Mouse (Mus musculus): ENCODE measurements around the gene Tmx2. TPM values are rescaled to one million over a fixed set of nuclear protein-coding genes. Genes with fewer than 3 reads are reported as not detected.

The Tmx2 gene
- polyA plus RNA-seq, 1 experiment: 90.0 TPM

DNA sequence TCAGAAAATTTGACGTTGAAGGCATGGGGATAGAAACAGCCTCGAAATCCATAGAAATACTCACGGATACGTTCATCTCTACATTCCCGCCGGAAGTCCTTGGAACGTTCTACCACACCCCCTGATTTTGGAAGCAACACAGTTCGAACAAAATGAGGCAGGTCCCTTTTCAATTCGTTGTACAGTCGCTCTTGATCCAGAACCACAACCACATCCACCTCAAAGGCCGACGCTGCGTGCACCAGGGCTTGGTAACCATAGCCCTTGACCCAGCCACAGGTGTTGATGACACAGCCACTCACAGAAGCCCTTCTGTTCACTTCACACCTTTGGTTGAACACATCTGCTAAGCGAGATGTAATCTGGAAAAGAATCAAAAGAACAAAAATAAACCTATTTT lies 44.9 kb upstream of the Tmx2 start:
- H3K36me3 ChIP-seq (ENCODE audit: control insufficient read depth, insufficient read depth): peaks cover 46% of the 10 kb centered on the region
- no peak overlapping the region for H3K4me3 ChIP-seq (ENCODE audit: insufficient read depth, poor library complexity, severe bottlenecking)
- H3ac ChIP-seq (ENCODE audit: control insufficient read depth, insufficient read length, low read depth): no peak overlapping the region
- TF ChIP-seq CTCF (IDR thresholded peaks at IDR 0.05; ENCODE audit: control insufficient read depth, insufficient read depth, insufficient read length): no peak
- no peak for TF ChIP-seq FOSL1 (IDR thresholded peaks at IDR 0.05; ENCODE audit: insufficient read depth, low read length, poor library complexity, severe bottlenecking)
- no peak for TF ChIP-seq MYOD1 (IDR thresholded peaks at IDR 0.05; ENCODE audit: control insufficient read depth, insufficient read length, low read depth)
- TF ChIP-seq MYOG (IDR thresholded peaks at IDR 0.05; ENCODE audit: control insufficient read depth, extremely low read depth, insufficient read length): no peak
- H3K27me3 ChIP-seq (ENCODE audit: control insufficient read depth, insufficient read depth, insufficient read length): no peaks in the 10 kb centered on the region
- H3K79me2 ChIP-seq (ENCODE audit: control insufficient read depth, insufficient read depth): peaks cover 36% of the 10 kb centered on the region
- H3K79me3 ChIP-seq (ENCODE audit: low read depth): peaks cover 28% of the 10 kb centered on the region

DNA sequence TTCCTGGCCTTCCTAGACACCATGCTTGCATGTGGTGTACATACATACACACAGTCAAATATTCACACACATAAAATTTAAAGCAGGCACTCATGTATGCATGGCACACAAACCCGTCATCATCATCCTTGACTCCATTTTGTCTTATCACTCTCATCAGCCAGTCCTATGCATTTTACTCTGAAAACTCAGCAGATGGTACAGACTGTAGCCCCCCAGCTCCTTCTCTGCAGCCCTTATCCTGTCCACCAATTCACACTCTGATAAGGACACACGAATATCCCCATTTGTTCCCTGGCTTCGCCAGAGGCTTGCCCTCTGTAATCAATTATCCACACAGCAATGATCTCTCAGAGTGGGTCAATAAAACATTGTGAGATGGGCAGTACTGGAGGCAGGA lies 42.2 kb upstream of the Tmx2 start:
- Histone ChIP-seq H3ac (ENCODE audit: control insufficient read depth, insufficient read length, low read depth) (no peak overlapping the region), H3K79me3 (ENCODE audit: low read depth) (peaks cover 22% of the 10 kb centered on the region), H3K4me3 (ENCODE audit: insufficient read depth, poor library complexity, severe bottlenecking) (no peak overlapping the region), H3K79me2 (ENCODE audit: control insufficient read depth, insufficient read depth) (peaks cover 27% of the 10 kb centered on the region), H3K27me3 (ENCODE audit: control insufficient read depth, insufficient read depth, insufficient read length) (no peaks in the 10 kb centered on the region), H3K36me3 (ENCODE audit: control insufficient read depth, insufficient read depth) (peaks cover 46% of the 10 kb centered on the region)
- TF ChIP-seq CTCF (IDR thresholded peaks at IDR 0.05; ENCODE audit: control insufficient read depth, insufficient read depth, insufficient read length) (no peak), FOSL1 (IDR thresholded peaks at IDR 0.05; ENCODE audit: insufficient read depth, low read length, poor library complexity, severe bottlenecking) (no peak)

DNA sequence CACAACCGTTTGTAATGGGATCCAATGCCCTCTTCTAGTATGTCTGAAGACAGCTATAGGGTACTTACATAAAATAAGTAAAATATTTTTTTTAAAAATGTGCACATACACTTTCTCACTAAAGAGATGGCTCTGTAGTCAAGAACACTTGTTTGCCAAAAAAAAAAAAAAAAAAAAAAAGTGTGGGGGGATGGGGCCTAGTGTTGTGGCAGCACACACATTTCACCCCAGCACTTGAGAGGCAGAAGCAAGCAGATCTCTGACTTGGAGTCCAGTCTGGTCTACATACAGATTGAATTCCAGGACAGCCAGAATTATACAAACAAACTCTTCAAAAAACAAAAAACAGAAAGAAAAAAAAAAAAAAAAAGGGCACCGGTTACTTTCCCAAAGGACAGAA lies 41.8 kb upstream of the Tmx2 start:
- Histone ChIP-seq H3K4me3 (ENCODE audit: insufficient read depth, poor library complexity, severe bottlenecking) (no peak overlapping the region), H3K79me2 (ENCODE audit: control insufficient read depth, insufficient read depth) (peaks cover 23% of the 10 kb centered on the region), H3K27me3 (ENCODE audit: control insufficient read depth, insufficient read depth, insufficient read length) (no peaks in the 10 kb centered on the region), H3ac (ENCODE audit: control insufficient read depth, insufficient read length, low read depth) (no peak overlapping the region), H3K79me3 (ENCODE audit: low read depth) (peaks cover 17% of the 10 kb centered on the region), H3K36me3 (ENCODE audit: control insufficient read depth, insufficient read depth) (peaks cover 42% of the 10 kb centered on the region)
- no peak for TF ChIP-seq FOSL1 (IDR thresholded peaks at IDR 0.05; ENCODE audit: insufficient read depth, low read length, poor library complexity, severe bottlenecking)
- no peak for TF ChIP-seq USF1 (IDR thresholded peaks at IDR 0.05; ENCODE audit: low read depth)
- no peak for TF ChIP-seq MYOG (IDR thresholded peaks at IDR 0.05; ENCODE audit: control insufficient read depth, extremely low read depth, insufficient read length)

DNA sequence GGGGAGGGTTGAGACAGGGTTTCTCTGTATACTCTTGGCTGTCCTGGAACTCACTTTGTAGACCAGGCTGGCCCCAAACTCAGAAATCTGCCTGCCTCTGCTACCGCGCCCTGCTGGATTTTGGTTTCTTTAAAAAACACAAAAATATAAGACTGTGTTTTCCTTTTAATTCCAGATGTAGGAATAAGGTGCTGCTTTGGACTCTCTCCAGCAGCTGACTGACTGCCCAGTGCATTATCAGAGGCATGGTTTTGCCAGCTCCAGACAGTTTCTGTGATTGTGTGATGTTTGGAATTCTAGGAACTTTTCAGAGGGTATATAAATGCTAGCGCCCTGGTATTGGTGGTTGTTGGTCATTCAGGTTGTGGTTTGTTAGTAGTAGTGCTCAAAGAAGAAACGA lies 38.4 kb upstream of the Tmx2 start:
- H3K27me3 ChIP-seq (ENCODE audit: control insufficient read depth, insufficient read depth, insufficient read length): no peaks in the 10 kb centered on the region
- peaks cover 26% of the 10 kb centered on the region for H3K79me3 ChIP-seq (ENCODE audit: low read depth)
- H3ac ChIP-seq (ENCODE audit: control insufficient read depth, insufficient read length, low read depth): no peak overlapping the region
- no peak for TF ChIP-seq MYOD1 (IDR thresholded peaks at IDR 0.05; ENCODE audit: control insufficient read depth, insufficient read length, low read depth)
- TF ChIP-seq CEBPB (IDR thresholded peaks at IDR 0.05; ENCODE audit: low read depth): no peak
- no peak for TF ChIP-seq CTCF (IDR thresholded peaks at IDR 0.05; ENCODE audit: control insufficient read depth, insufficient read depth, insufficient read length)
- no peak for TF ChIP-seq MAX (IDR thresholded peaks at IDR 0.05)
- TF ChIP-seq USF1 (IDR thresholded peaks at IDR 0.05; ENCODE audit: low read depth): no peak
- TF ChIP-seq FOSL1 (IDR thresholded peaks at IDR 0.05; ENCODE audit: insufficient read depth, low read length, poor library complexity, severe bottlenecking): no peak
- TF ChIP-seq MYOG (IDR thresholded peaks at IDR 0.05; ENCODE audit: control insufficient read depth, extremely low read depth, insufficient read length): no peak
- H3K36me3 ChIP-seq (ENCODE audit: control insufficient read depth, insufficient read depth): peaks cover 15% of the 10 kb centered on the region
- peaks cover 24% of the 10 kb centered on the region for H3K79me2 ChIP-seq (ENCODE audit: control insufficient read depth, insufficient read depth)
- no peak overlapping the region for H3K4me3 ChIP-seq (ENCODE audit: insufficient read depth, poor library complexity, severe bottlenecking)

DNA sequence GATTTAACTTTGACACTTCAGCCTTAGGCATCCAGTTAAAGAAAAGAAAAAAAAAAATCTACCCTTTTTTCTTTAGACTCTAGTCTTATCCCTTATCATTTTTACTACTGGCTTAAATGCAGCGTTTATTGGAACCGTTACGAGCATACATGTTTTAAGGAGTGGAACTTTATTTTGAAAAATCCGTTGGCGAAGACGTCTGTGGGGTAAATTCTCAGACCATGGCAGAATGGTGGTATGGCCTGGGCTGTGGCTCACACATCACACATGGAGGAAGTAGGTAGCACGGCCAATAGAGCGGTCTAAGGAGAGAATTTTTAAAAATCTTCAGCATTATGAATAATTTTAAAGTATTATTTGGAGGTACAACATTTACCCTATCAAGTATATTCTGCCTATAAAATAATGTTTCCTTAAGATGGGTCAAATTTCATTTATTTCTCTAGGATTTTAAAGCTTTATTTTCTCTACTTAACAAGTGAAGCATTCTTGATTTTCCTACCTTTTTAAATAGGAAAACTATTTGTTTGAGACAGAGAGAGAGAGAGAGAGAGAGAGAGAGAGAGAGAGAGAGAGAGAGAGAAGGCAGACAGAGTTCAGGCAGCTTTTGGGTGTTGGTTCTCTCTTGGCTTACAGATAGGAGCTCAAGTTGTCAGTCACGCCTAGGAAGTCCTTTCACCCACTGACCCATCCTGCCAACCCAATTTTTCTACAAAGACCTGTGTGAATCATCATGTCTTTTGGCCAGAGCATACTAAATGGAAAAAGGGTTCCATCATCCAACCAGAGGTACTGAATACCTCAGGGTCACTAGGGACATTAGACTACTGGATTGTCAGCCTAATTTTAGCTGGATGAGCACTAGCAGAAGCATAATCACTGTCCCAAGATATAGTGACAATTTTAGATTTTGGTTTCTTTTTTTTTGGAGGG lies 37.7 kb upstream of the Tmx2 start:
- Histone ChIP-seq H3K79me2 (ENCODE audit: control insufficient read depth, insufficient read depth) (peaks cover 30% of the 10 kb centered on the region), H3K27me3 (ENCODE audit: control insufficient read depth, insufficient read depth, insufficient read length) (no peaks in the 10 kb centered on the region), H3K4me3 (ENCODE audit: insufficient read depth, poor library complexity, severe bottlenecking) (peak overlapping the region; percentile 93), H3K79me3 (ENCODE audit: low read depth) (peaks cover 32% of the 10 kb centered on the region), H3ac (ENCODE audit: control insufficient read depth, insufficient read length, low read depth) (peak overlapping the region; percentile 86), H3K36me3 (ENCODE audit: control insufficient read depth, insufficient read depth) (peaks cover 8% of the 10 kb centered on the region)
- TF ChIP-seq CEBPB (IDR thresholded peaks at IDR 0.05; ENCODE audit: low read depth): no peak
- TF ChIP-seq FOSL1 (IDR thresholded peaks at IDR 0.05; ENCODE audit: insufficient read depth, low read length, poor library complexity, severe bottlenecking): no peak
- TF ChIP-seq MAX (IDR thresholded peaks at IDR 0.05): no peak
- no peak for TF ChIP-seq MYOD1 (IDR thresholded peaks at IDR 0.05; ENCODE audit: control insufficient read depth, insufficient read length, low read depth)
- no peak for TF ChIP-seq CTCF (IDR thresholded peaks at IDR 0.05; ENCODE audit: control insufficient read depth, insufficient read depth, insufficient read length)
- no peak for TF ChIP-seq MYOG (IDR thresholded peaks at IDR 0.05; ENCODE audit: control insufficient read depth, extremely low read depth, insufficient read length)
- TF ChIP-seq USF1 (IDR thresholded peaks at IDR 0.05; ENCODE audit: low read depth): no peak

Data from C2C12 (cell line).